Mouse (Mus musculus) kidney, adult 2 months (tissue): ENCODE measurements around the gene Fam92b. TPM values are rescaled to one million over a fixed set of nuclear protein-coding genes. Genes with fewer than 3 reads are reported as not detected.
A peak's percentile ranks its signal among the peaks of the same experiment; 100 is the strongest.

ENCODE experiments used
- DNase-seq: peaks from one replicate; pipeline ENCODE4 v3.0.0; 2021
- H3K27ac ChIP-seq: fragments of 200-500 bp; 2 replicates; pipeline ENCODE4 v1.5.1; 2012; ENCODE audit warnings: low read depth, low read length, control low read depth, inconsistent platforms; ENCODE audit not compliant: insufficient read depth
- H3K27me3 ChIP-seq: fragments of 200-500 bp; replicated peaks from 2 replicates; pipeline ENCODE4 v1.6.1; 2012; ENCODE audit warnings: mild to moderate bottlenecking, moderate library complexity, low read length, inconsistent platforms; ENCODE audit not compliant: control insufficient read depth, insufficient read depth
- H3K36me3 ChIP-seq: fragments of 200-500 bp; 2 replicates; pipeline ENCODE4 v1.6.1; 2012; ENCODE audit warnings: mild to moderate bottlenecking, moderate library complexity, low read length, inconsistent platforms; ENCODE audit not compliant: control insufficient read depth, insufficient read depth
- H3K4me1 ChIP-seq: fragments of 200-500 bp; 2 replicates; pipeline ENCODE4 v1.6.1; 2011; ENCODE audit warnings: low read length; ENCODE audit not compliant: control insufficient read depth, insufficient read depth
- H3K4me3 ChIP-seq: fragments of 200-500 bp; 2 replicates; pipeline ENCODE4 v1.5.1; 2011; ENCODE audit warnings: mild to moderate bottlenecking, low read depth, low read length, control low read depth; ENCODE audit not compliant: insufficient read depth
- CTCF ChIP-seq: fragments of 200-500 bp; conservative IDR thresholded peaks from 2 replicates; pipeline ENCODE4 v1.5.1; 2011; ENCODE audit warnings: low read depth, mild to moderate bottlenecking, control low read depth, low read length, moderate library complexity, mixed read lengths; ENCODE audit not compliant: insufficient read depth, insufficient read length
- POLR2A ChIP-seq: fragments of 200-500 bp; IDR thresholded peaks from one replicate; pipeline ENCODE4 v1.6.1; 2011; ENCODE audit warnings: low read depth, low read length, control low read depth
- WGBS: fragments of 180-500 bp; shearing (Covaris S2); methylation state at CpG from one replicate; pipeline ENCODE4 v1.1.7; 2018; 5-methylcytosine and 5-hydroxymethylcytosine counted together
- polyA plus RNA-seq: library from polyadenylated mRNA; depleted of rRNA; stranded (reverse); fragments of >200 nt; gene quantifications from 2 replicates; pipeline ENCODE4 v1.2.3, GENCODE M21; 2012

Gene Fam92b
- polyA plus RNA-seq, 1 experiment, result not detected

GRCm38 (mm10) chr8:120167136-120167535 is 10.1 kb downstream of the Fam92b start:
- TF ChIP-seq POLR2A, result no peak
- TF ChIP-seq CTCF, result no peak
- WGBS, result 51% methylated on average over 8 of the region's 8 CpGs
- Histone ChIP-seq H3K27ac (no peak overlapping the region), H3K27me3 (no peaks in the 10 kb centered on the region), H3K36me3 (no peaks in the 10 kb centered on the region), H3K4me3 (no peak overlapping the region), H3K4me1 (no peaks in the 10 kb centered on the region)
- DNase-seq, result no peak

- 68% methylated on average over 5 of the region's 5 CpGs for WGBS
- H3K4me1 ChIP-seq, result no peaks in the 10 kb centered on the region
- TF ChIP-seq POLR2A, result no peak
- TF ChIP-seq CTCF, result no peak
- H3K4me3 ChIP-seq, result no peak overlapping the region
- no peaks in the 10 kb centered on the region for H3K36me3 ChIP-seq
- no peaks in the 10 kb centered on the region for H3K27me3 ChIP-seq
- H3K27ac ChIP-seq, result peak overlapping the region; percentile 45; the same call in 1 of the 2 replicates
- DNase-seq, result peak; percentile 49
Observed at GRCm38 (mm10) chr8:120164026-120164425, 13.2 kb downstream of the Fam92b start.

- 81% methylated on average over 8 of the region's 8 CpGs for WGBS
- H3K36me3 ChIP-seq, result no peaks in the 10 kb centered on the region
- TF ChIP-seq CTCF, result no peak
- H3K27ac ChIP-seq, result no peak overlapping the region
- H3K27me3 ChIP-seq, result no peaks in the 10 kb centered on the region
- no peak overlapping the region for H3K4me3 ChIP-seq
- H3K4me1 ChIP-seq, result no peaks in the 10 kb centered on the region
- DNase-seq, result no peak
Observed at GRCm38 (mm10) chr8:120163376-120163775, 13.9 kb downstream of the Fam92b start.

GRCm38 (mm10) chr8:120162404-120162752 is 14.9 kb downstream of the Fam92b start:
- 82% methylated on average over 5 of the region's 5 CpGs for WGBS
- no peak overlapping the region for H3K4me3 ChIP-seq
- no peak overlapping the region for H3K27ac ChIP-seq

GRCm38 (mm10) chr8:120161658-120162403 is 15.4 kb downstream of the Fam92b start:
- Histone ChIP-seq H3K4me3 (no peak overlapping the region), H3K27ac (no peak overlapping the region), H3K27me3 (no peaks in the 10 kb centered on the region), H3K4me1 (no peaks in the 10 kb centered on the region), H3K36me3 (no peaks in the 10 kb centered on the region)
- TF ChIP-seq CTCF (no peak), POLR2A (no peak)
- DNase-seq, result no peak
- 79% methylated on average over 16 of the region's 16 CpGs for WGBS

More at GRCm38 (mm10) chr8:120162404-120162752, 14.9 kb downstream of the Fam92b start:
- no peaks in the 10 kb centered on the region for H3K27me3 ChIP-seq
- no peaks in the 10 kb centered on the region for H3K4me1 ChIP-seq
- no peak for DNase-seq
- TF ChIP-seq CTCF, result no peak
- no peak for TF ChIP-seq POLR2A
- no peaks in the 10 kb centered on the region for H3K36me3 ChIP-seq

GRCm38 (mm10) chr8:120160366-120160765 is 16.9 kb downstream of the Fam92b start:
- H3K4me1 ChIP-seq, result no peaks in the 10 kb centered on the region
- TF ChIP-seq POLR2A (no peak), CTCF (no peak)

GRCm38 (mm10) chr8:120152636-120153035 is 24.6 kb downstream of the Fam92b start:
- no peaks in the 10 kb centered on the region for H3K4me1 ChIP-seq
- H3K27ac ChIP-seq, result no peak overlapping the region
- 55% methylated on average over 7 of the region's 7 CpGs for WGBS
- H3K4me3 ChIP-seq, result no peak overlapping the region
- no peaks in the 10 kb centered on the region for H3K27me3 ChIP-seq
- H3K36me3 ChIP-seq, result no peaks in the 10 kb centered on the region
- TF ChIP-seq CTCF, result no peak
- no peak for TF ChIP-seq POLR2A
- no peak for DNase-seq

More at GRCm38 (mm10) chr8:120160366-120160765, 16.9 kb downstream of the Fam92b start:
- Histone ChIP-seq H3K27me3 (no peaks in the 10 kb centered on the region), H3K4me3 (no peak overlapping the region), H3K27ac (no peak overlapping the region), H3K36me3 (no peaks in the 10 kb centered on the region)
- 82% methylated on average over 8 of the region's 8 CpGs for WGBS
- no peak for DNase-seq

- Histone ChIP-seq H3K4me3 (no peak overlapping the region), H3K27ac (no peak overlapping the region), H3K27me3 (no peaks in the 10 kb centered on the region), H3K36me3 (no peaks in the 10 kb centered on the region), H3K4me1 (no peaks in the 10 kb centered on the region)
- no peak for DNase-seq
- TF ChIP-seq POLR2A (no peak), CTCF (no peak)
- 64% methylated on average over 9 of the region's 9 CpGs for WGBS
Observed at GRCm38 (mm10) chr8:120151151-120151550, 26.1 kb downstream of the Fam92b start.
